Mouse (Mus musculus) neural tube, embryonic 12.5 days (tissue): Measurements from ENCODE around the gene Upk1a. TPM values are rescaled to one million over a fixed set of nuclear protein-coding genes. Genes with fewer than 3 reads are reported as not detected.

Experiments used
- ATAC-seq: fragments of 200-750 bp; cut with Nextera tagmentation; 2 replicates; pipeline ENCODE4 v1.8.0; 2017; ENCODE audit warnings: low read depth, mild to moderate bottlenecking, moderate TSS enrichment, moderate library complexity; ENCODE audit not compliant: low FRiP score
- H3K27ac ChIP-seq: fragments of 300-500 bp; sonication (generic); 2 replicates; pipeline ENCODE4 v1.5.1; 2016
- H3K27me3 ChIP-seq: fragments of 300-500 bp; sonication (generic); replicated peaks from 2 replicates; pipeline ENCODE4 v1.6.1; 2016; ENCODE audit warnings: mild to moderate bottlenecking
- H3K36me3 ChIP-seq: fragments of 300-500 bp; sonication (generic); 2 replicates; pipeline ENCODE4 v1.6.1; 2016; ENCODE audit warnings: mild to moderate bottlenecking
- H3K4me1 ChIP-seq: fragments of 300-500 bp; sonication (generic); 2 replicates; pipeline ENCODE4 v1.6.1; 2016
- H3K4me2 ChIP-seq: fragments of 300-500 bp; sonication (generic); replicated peaks from 2 replicates; pipeline ENCODE4 v1.6.1; 2016; ENCODE audit warnings: mild to moderate bottlenecking
- H3K4me3 ChIP-seq: fragments of 300-500 bp; sonication (generic); 2 replicates; pipeline ENCODE4 v1.5.1; 2016
- H3K9ac ChIP-seq: fragments of 300-500 bp; sonication (generic); 2 replicates; pipeline ENCODE4 v1.6.1; 2016; ENCODE audit warnings: mild to moderate bottlenecking
- H3K9me3 ChIP-seq: fragments of 300-500 bp; sonication (generic); 2 replicates; pipeline ENCODE4 v1.6.1; 2016; ENCODE audit warnings: mild to moderate bottlenecking
- WGBS: fragments of 180-500 bp; shearing (Covaris S2); methylation state at CpG from one replicate; pipeline ENCODE4 v1.1.7; 2016; 5-methylcytosine and 5-hydroxymethylcytosine counted together
- polyA plus RNA-seq: library from polyadenylated mRNA; unstranded; fragments of >200 nt; fragmentation: Nextera tagmentation; extraction: Ambion mirVana; gene quantifications from 2 replicates; pipeline ENCODE4 v1.2.1, GENCODE M21; 2016

Gene Upk1a
- polyA plus RNA-seq, 1 experiment from 2014 or later = 1.6 TPM

DNA sequence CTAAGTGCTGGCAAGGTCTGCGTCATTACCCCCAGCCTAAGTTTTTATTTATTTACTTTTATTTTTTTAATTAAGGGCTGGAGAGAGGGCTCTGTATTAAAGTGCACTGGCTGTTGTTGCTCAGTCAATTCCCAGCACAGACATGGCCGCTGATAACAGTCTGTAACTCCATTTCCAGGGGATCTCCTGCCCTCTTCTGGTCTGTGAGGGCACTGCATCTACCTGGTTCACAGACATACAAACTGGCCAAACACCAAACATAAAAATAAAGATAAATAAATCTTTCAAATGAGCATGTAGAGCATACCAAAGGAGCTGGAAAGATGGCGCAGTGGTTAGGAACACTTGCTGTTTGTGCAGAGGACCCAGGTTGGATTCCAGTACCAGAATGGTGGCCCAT is 6.6 kb upstream of the Upk1a start:
- H3K36me3 ChIP-seq = peaks cover 78% of the 10 kb centered on the region
- no peak overlapping the region for H3K9ac ChIP-seq
- H3K4me1 ChIP-seq = no peaks in the 10 kb centered on the region
- no peaks in the 10 kb centered on the region for H3K27me3 ChIP-seq
- H3K4me3 ChIP-seq = no peak overlapping the region
- WGBS = 89% methylated on average over 3 of the region's 3 CpGs
- no peak overlapping the region for H3K27ac ChIP-seq
- no peak for ATAC-seq
- H3K9me3 ChIP-seq = no peaks in the 10 kb centered on the region
- no peak overlapping the region for H3K4me2 ChIP-seq

DNA sequence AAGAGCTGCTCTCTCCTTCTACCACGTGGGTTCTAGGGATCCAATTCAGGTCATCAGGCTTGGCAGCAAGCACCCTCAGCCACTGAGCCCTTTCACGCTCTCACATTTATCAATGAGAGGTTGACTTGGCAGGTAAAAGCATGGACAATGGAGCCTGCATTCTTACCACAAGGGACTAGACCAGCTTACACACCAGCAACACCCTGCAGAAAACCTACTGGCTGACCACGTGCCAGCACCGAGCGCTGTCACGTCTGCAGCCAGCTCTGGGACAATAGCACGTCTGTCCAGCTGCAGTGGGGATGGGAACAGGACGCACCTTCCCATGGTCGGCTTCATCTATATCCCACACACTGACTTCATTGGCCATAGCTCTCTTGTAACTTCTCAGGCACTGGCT is 6.0 kb upstream of the Upk1a start:
- WGBS = 95% methylated on average over 9 of the region's 9 CpGs
- no peak overlapping the region for H3K4me3 ChIP-seq
- no peak overlapping the region for H3K27ac ChIP-seq
- H3K4me2 ChIP-seq = no peak overlapping the region
- H3K27me3 ChIP-seq = no peaks in the 10 kb centered on the region
- H3K4me1 ChIP-seq = no peaks in the 10 kb centered on the region
- H3K9ac ChIP-seq = no peak overlapping the region
- H3K36me3 ChIP-seq = peaks cover 72% of the 10 kb centered on the region
- no peaks in the 10 kb centered on the region for H3K9me3 ChIP-seq
- ATAC-seq = no peak

DNA sequence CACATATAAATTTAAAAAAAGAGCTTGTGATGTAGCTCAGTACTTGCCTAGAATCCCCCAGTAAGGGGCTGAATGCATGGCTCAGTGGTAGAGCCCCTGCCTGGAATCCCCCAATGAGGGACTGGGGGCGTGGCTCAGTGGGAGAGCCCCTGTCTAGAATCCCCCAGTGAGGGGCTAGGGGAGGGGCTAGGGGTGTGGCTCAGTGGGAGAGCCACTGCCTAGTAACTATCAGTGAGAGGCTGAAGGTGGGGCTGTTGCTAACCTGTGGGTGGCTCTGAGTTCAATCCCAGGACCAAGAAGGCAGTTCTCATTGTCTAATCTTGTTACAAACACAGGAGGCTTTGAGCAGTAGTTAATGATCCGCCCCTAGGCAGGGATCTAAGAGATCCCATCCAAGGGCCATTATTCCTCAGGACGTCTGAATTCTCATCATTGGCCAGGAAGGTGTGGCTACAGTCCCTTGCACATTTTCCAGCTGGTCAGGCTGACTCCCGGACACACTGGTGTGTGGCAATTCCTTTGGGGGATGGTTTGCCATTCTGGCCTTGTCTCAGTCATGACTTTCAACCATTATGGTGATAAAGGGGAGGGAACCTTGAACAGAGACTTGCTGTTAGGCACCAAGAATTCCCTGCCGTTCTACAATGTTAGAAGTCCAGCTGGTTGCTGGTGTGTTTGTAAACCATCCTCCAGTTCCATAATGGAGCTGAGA is 2.6 kb upstream of the Upk1a start:
- Histone ChIP-seq H3K27ac (no peak overlapping the region), H3K27me3 (no peaks in the 10 kb centered on the region), H3K36me3 (peaks cover 47% of the 10 kb centered on the region), H3K4me3 (no peak overlapping the region), H3K4me1 (peaks cover 6% of the 10 kb centered on the region; the same call in 1 of the 2 replicates), H3K9me3 (no peaks in the 10 kb centered on the region), H3K4me2 (no peak overlapping the region), H3K9ac (no peak overlapping the region)
- 60% methylated on average over 5 of the region's 5 CpGs for WGBS
- 0 out of 2 replicates have a peak, but pooled peaks have one; percentile 29 for ATAC-seq

DNA sequence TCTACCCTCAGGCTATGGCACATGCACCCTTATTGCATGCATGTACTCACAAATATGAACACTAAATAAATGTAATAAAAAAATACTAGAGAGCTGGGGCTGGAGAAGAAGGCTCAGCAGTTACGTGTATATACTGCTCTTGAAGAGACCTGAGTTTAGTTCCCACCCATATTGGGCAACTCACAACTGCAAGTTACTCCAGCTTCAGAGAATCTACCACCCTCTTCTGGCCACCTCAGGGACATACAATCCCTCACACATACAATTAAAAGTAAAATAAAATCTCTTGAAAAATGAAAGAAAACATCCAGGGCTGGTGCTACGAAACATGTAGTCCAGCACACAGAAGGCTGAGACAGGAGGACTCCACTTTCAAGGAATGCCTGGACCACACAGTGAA is 1.8 kb upstream of the Upk1a start:
- 81% methylated on average over 2 of the region's 2 CpGs for WGBS
- H3K27ac ChIP-seq = no peak overlapping the region
- peaks cover 6% of the 10 kb centered on the region; the same call in 1 of the 2 replicates for H3K4me1 ChIP-seq
- H3K9me3 ChIP-seq = no peaks in the 10 kb centered on the region
- no peak overlapping the region for H3K4me2 ChIP-seq
- ATAC-seq = no peak
- peaks cover 44% of the 10 kb centered on the region for H3K36me3 ChIP-seq
- no peaks in the 10 kb centered on the region for H3K27me3 ChIP-seq
- no peak overlapping the region for H3K4me3 ChIP-seq
- no peak overlapping the region for H3K9ac ChIP-seq

DNA sequence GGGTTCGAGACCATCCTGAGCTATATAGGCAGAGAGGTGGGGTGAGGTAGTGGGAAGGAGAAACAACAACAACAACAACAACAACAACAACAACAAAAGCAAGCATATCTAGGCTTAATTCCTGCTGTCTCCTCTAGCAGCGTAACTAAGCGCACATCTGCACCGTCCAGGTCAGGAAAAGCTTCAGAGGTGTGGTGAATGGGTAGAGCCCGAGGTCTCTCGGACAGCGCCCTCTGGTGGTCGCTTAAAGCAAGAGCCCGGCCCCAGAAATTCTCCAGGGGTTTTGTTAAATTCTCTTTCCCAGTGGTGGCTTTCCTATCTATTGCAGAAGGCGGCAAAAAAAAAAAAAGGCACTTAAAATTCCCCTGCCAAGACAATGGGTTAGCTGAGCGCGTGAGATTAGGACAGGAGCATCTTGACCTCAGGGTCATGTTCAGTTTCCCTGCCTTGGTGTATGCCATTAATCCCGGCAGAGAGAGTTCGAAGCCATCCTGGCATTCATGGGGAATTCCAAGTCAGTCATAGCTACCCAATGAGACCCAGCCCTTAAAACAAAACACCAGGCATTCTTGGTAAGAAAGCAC is 974 bp upstream of the Upk1a start:
- H3K9ac ChIP-seq = no peak overlapping the region
- H3K4me2 ChIP-seq = no peak overlapping the region
- H3K27ac ChIP-seq = no peak overlapping the region
- ATAC-seq = no peak
- 26% methylated on average over 14 of the region's 14 CpGs for WGBS
- H3K9me3 ChIP-seq = no peaks in the 10 kb centered on the region
- H3K4me1 ChIP-seq = peaks cover 6% of the 10 kb centered on the region; the same call in 1 of the 2 replicates
- no peaks in the 10 kb centered on the region for H3K27me3 ChIP-seq
- peaks cover 35% of the 10 kb centered on the region for H3K36me3 ChIP-seq
- no peak overlapping the region for H3K4me3 ChIP-seq

DNA sequence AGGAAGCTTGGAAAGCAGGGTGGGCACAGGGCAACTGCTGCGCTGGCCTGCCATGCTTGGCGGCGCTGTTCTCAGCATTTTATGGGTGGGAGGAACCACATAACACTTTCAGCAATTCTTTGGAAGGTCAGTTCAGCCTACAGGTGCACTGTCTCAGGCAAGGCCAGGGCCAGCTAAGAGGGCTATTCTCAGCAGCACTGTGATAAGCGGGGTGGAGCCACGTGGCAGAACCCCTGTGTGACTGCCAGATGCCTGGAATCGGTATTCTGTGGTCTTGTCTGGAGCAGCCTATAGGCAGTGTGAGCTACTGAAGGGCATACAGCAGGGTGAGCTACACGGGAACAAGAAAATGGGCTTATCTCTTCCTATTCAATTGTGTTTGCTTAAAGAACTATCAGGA is 2.6 kb downstream of the Upk1a start:
- Histone ChIP-seq H3K36me3 (peaks cover 2% of the 10 kb centered on the region; the same call in 1 of the 2 replicates), H3K27ac (no peak overlapping the region), H3K4me1 (peaks cover 6% of the 10 kb centered on the region; the same call in 1 of the 2 replicates), H3K9ac (no peak overlapping the region), H3K4me3 (no peak overlapping the region), H3K9me3 (no peaks in the 10 kb centered on the region), H3K27me3 (no peaks in the 10 kb centered on the region), H3K4me2 (no peak overlapping the region)
- no peak for ATAC-seq
- 63% methylated on average over 7 of the region's 7 CpGs for WGBS

DNA sequence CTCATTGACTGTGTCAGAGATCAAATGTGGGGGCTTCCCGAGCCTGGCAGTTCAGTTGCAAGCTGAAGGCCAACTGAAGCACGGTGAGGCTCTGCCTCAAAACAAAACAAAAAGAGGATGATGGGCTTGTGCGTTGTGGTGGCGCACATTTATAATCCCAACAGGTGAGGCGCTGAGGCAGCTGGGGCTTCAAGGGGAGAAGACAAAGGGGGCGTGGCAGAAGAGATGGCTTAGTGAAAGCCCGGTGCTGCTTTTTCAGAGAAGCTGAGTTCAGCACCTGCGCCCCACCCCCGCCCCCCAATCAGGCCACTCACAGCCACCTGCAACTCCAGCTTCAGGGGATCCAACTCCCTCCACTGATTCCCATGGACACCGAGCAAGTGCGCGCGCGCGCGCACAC is 4.2 kb downstream of the Upk1a start:
- no peak overlapping the region for H3K27ac ChIP-seq
- no peak overlapping the region for H3K4me3 ChIP-seq
- no peak for ATAC-seq
- H3K36me3 ChIP-seq = no peaks in the 10 kb centered on the region
- peaks cover 6% of the 10 kb centered on the region; the same call in 1 of the 2 replicates for H3K4me1 ChIP-seq
- no peaks in the 10 kb centered on the region for H3K9me3 ChIP-seq
- H3K4me2 ChIP-seq = no peak overlapping the region
- WGBS = 61% methylated on average over 14 of the region's 16 CpGs
- no peak overlapping the region for H3K9ac ChIP-seq
- H3K27me3 ChIP-seq = no peaks in the 10 kb centered on the region

DNA sequence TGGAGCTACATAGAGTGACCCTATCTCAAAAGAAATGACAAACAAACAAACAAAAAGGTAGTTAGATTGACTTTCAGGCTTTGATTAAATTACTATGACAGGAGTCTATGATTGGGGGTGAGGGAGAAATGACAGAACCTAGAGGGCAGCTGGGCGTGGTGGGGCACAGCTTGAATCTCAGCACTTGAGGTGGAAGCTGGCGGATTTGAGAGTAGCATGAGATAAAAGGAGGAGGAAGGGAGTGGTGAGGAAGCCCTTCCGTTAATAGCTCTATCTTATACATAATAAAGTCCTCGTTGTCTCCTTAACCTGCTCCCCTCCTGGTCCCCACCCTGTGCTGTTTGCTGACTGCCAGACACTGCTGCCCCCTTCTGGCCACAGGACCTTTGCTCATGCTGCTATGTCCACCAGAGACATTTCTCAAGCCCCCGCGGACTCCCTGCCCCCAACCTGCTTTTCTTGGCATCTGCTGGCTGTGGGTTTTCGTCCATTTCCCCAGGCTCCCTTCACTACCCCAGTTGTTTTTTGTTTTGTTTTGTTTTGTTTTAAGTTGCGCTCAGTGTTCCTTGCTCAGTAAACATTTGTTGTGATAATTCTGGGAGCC is 4.8 kb downstream of the Upk1a start:
- no peak for ATAC-seq
- no peaks in the 10 kb centered on the region for H3K27me3 ChIP-seq
- no peaks in the 10 kb centered on the region for H3K36me3 ChIP-seq
- no peaks in the 10 kb centered on the region for H3K9me3 ChIP-seq
- no peak overlapping the region for H3K9ac ChIP-seq
- no peak overlapping the region for H3K27ac ChIP-seq
- H3K4me1 ChIP-seq = peaks cover 5% of the 10 kb centered on the region; the same call in 1 of the 2 replicates
- no peak overlapping the region for H3K4me2 ChIP-seq
- 35% methylated on average over 8 of the region's 8 CpGs for WGBS
- H3K4me3 ChIP-seq = no peak overlapping the region

DNA sequence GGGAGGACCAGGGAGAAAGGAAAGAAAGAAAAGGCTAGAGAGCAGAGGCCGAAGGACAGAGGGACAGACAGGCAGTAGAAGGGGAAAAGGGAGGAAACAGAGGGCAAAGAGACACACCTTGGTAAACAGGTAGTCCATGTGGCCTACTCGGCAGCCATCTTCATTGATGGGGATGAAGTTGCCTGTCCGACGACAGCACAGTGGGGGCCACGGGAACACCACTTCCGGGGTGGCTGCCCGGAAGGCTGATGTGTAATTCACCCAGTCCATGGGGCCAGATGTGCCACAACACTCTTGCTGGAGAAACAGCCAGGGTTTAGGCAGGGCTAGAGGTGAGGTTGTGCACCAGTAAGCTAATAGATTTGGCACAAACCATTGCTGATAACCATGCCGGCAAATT is 7.7 kb downstream of the Upk1a start:
- peaks cover 6% of the 10 kb centered on the region; the same call in 1 of the 2 replicates for H3K4me1 ChIP-seq
- no peaks in the 10 kb centered on the region for H3K36me3 ChIP-seq
- no peak overlapping the region for H3K4me2 ChIP-seq
- ATAC-seq = no peak
- no peak overlapping the region for H3K9ac ChIP-seq
- no peaks in the 10 kb centered on the region for H3K9me3 ChIP-seq
- 86% methylated on average over 8 of the region's 8 CpGs for WGBS
- no peak overlapping the region for H3K27ac ChIP-seq
- no peaks in the 10 kb centered on the region for H3K27me3 ChIP-seq
- no peak overlapping the region for H3K4me3 ChIP-seq

DNA sequence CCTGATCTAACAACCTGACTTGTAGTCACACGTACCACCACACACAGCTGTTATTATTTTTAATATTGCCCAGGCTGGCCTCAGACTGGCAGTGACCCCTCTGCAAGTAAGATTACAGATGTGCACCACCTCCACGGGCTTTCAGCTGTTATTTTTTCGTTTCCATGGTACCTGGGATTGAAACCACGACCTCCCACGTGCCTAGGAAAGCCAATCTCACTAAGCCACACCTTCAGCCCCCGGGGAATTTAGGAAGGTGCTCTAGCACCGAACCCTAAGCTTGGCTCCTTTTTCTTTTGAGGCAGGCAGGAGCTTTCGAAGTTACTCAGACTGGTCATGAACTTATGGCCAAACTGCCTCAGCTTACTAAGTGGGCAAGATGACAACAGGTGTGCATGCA is 8.2 kb downstream of the Upk1a start:
- Histone ChIP-seq H3K36me3 (no peaks in the 10 kb centered on the region), H3K9ac (no peak overlapping the region), H3K4me2 (no peak overlapping the region), H3K9me3 (no peaks in the 10 kb centered on the region), H3K4me3 (no peak overlapping the region), H3K27ac (no peak overlapping the region), H3K27me3 (no peaks in the 10 kb centered on the region), H3K4me1 (peaks cover 6% of the 10 kb centered on the region; the same call in 1 of the 2 replicates)
- 72% methylated on average over 8 of the region's 8 CpGs for WGBS
- no peak for ATAC-seq

DNA sequence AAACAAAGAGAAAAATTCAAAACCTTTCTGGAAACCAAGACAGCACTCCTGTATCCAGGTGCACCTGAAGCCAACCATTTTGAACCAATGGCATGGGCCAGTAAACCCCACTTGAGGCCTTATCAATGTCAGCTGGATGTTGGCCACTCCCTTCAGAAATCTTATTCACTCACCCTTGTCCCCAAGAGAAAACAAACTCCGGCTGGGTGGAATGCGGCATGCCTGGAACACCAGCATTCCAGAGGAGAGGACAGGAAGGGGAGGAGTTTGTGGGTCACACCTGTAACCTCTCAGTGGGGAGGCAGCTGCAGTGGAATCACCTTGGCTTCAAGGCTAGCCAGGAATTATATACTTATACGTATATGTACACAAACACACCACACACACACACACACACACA is 10.1 kb downstream of the Upk1a start:
- Histone ChIP-seq H3K9me3 (no peaks in the 10 kb centered on the region), H3K27ac (no peak overlapping the region), H3K4me2 (no peak overlapping the region), H3K36me3 (no peaks in the 10 kb centered on the region), H3K4me3 (no peak overlapping the region), H3K9ac (no peak overlapping the region), H3K27me3 (no peaks in the 10 kb centered on the region), H3K4me1 (peaks cover 6% of the 10 kb centered on the region; the same call in 1 of the 2 replicates)
- 72% methylated on average over 3 of the region's 3 CpGs for WGBS
- no peak for ATAC-seq

DNA sequence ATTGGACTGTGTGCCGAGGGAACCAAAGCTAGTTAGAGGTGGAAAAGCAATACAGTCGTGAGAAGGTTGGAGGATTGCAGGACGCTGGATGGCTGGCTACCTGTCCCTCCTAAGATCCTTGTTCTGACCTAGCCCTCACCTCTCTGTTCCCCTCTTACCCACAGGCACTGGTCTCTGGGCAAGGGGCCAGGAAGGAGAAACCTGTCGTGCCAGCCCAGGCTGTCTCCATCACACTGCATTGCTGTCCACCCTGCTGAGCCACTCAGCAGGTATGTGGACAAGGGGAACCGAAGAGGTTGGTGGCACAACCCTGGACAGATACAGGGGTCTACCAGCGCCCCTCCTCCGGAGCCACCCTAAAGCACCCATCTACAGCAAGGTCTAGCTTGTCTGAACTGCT is 12.0 kb downstream of the Upk1a start:
- Histone ChIP-seq H3K4me2 (peak overlapping the region; percentile 45; the same call in 1 of the 2 replicates), H3K9ac (no peak overlapping the region), H3K27ac (no peak overlapping the region), H3K9me3 (no peaks in the 10 kb centered on the region), H3K27me3 (no peaks in the 10 kb centered on the region), H3K4me1 (peaks cover 6% of the 10 kb centered on the region; the same call in 1 of the 2 replicates), H3K36me3 (no peaks in the 10 kb centered on the region), H3K4me3 (no peak overlapping the region)
- peak; percentile 10; the same call in 1 of the 2 replicates for ATAC-seq
- WGBS = 77% methylated on average over 7 of the region's 7 CpGs
